Mouse (Mus musculus): ENCODE measurements at regions not wholly inside any gene's neighbourhood (a gene's known extent, or its start where the extent isn't known, plus 50 kb on each side); places are given as distances from the start of the nearest gene placed in this dataset.

GRCm38 (mm10) chr3:104712711-104713110, 68.1 kb upstream of the Ppm1j start:
- DNase-seq (ENCODE audit: low read depth), result no peak

GRCm38 (mm10) chr3:104713836-104714631, 66.8 kb upstream of the Ppm1j start:
- peak; percentile 89 for DNase-seq (ENCODE audit: low read depth)

- peak; percentile 93 for DNase-seq (ENCODE audit: low read depth)
Measured at GRCm38 (mm10) chr3:104714679-104715326, 66.1 kb upstream of the Ppm1j start.
